Mouse (Mus musculus) right cerebral cortex, adult 18-20 months (tissue): ENCODE measurements at regions not wholly inside any gene's neighbourhood (a gene's known extent, or its start where the extent isn't known, plus 50 kb on each side); places are given as distances from the start of the nearest gene placed in this dataset.

Experiments
- DNase-seq: peaks from one replicate; pipeline ENCODE4 v3.0.0; 2022; ENCODE audit warnings: mixed read lengths

GRCm38 (mm10) chr4:125265065-125265464, 137.4 kb upstream of the Zc3h12a start:
- no peak for DNase-seq

- peak; percentile 24 for DNase-seq
Observed at GRCm38 (mm10) chr4:125261547-125261946, 133.9 kb upstream of the Zc3h12a start.

DNA sequence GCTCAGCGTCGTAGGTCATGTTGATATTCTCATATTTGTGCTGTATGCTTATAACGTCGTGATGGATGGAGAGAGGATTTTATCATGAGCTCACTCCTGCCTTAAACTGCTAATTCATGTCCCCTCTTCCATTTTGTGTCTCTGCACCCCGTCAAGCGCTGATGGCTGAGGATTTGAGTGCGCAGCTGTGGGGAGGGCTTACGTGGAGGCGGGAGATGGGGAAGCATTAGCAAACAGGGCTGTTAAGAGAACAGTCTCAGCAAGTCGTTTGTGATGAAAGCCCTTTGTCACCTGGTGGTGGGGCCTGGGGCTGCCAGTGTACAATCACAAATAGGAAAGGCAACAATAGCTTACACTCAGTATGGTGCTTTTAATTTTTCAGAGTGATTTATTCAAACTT, 131.7 kb upstream of the Zc3h12a start:
- no peak for DNase-seq

- peak; percentile 34 for DNase-seq
Observed at GRCm38 (mm10) chr4:125257916-125258315, 130.3 kb upstream of the Zc3h12a start.

DNA sequence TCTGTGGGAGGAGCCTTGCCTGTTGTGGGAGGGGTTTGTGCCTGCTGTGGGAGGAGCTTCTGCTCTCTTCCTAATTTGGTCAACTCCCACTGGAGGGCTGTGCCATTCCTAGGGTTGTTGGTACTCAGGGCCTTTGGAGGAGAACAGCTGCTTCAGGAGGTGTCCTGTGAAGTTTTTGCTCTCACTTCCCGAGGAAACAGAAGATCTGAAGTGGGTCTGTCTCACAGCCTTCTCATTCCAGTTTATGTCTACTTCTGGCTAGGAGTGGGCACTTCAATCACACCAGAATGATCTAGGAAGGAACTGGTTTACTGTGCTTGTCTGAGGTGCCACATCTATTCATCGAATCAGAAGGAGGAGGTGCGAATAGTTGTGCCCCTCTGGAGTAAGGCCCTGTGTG, 125.5 kb upstream of the Zc3h12a start:
- no peak for DNase-seq

GRCm38 (mm10) chr4:125252228-125252627, 124.6 kb upstream of the Zc3h12a start:
- DNase-seq: no peak

- DNase-seq: peak; percentile 26
Observed at GRCm38 (mm10) chr4:125249061-125249460, 121.4 kb upstream of the Zc3h12a start.

DNA sequence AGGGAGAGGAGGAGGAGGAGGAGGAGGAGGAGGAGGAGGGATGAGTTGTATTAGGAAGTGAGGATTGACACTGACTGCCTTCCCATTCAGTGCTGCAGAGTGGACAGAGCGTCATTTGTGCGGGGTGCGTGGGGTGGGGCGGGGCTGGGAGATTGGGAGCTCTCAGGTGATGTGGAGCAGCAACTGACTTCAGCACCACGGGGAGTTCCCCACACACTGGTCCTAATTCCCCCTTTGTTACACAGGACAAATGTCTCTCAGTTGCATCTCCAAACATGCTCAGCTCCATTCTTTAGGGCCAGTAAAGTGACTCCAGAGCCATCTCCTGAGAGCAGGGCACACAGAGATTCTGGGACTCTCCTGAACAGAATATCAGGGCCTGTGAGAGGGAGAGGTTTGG, 118.5 kb upstream of the Zc3h12a start:
- no peak for DNase-seq

GRCm38 (mm10) chr4:125242512-125242911, 114.9 kb upstream of the Zc3h12a start:
- DNase-seq: no peak

DNA sequence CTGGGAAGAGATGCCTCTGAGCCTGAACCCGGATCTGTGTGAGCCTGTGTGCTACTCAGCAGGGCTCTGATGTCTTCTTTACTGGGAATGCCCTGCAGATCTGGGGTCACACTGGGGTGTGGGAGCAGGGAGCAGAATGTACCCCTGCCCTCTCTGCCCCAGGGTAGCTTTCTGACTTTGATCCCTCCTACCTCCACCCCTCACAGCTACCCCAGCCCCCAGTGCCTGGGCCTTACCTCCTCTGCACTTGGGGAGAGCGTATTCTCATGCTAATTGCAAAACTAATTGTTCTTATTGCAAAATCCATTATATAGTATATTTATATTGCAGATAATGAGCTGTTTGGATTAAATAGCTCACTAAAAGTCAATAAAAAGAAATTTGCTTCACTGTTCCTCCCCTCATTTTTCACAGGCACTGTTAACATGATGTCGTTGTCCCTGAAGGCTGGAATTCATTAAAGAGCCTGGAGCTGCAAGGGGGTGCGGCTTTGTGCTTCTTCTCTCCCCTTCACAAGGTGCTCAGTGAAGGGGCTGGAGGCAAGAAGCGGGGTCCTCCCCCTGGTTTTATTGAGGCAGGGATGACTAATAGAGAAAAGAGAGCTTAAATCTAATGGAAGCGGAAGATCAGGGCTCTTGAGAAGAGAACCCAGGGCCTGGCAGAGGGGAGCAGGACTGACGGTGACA, 114.1 kb upstream of the Zc3h12a start:
- DNase-seq: no peak

DNA sequence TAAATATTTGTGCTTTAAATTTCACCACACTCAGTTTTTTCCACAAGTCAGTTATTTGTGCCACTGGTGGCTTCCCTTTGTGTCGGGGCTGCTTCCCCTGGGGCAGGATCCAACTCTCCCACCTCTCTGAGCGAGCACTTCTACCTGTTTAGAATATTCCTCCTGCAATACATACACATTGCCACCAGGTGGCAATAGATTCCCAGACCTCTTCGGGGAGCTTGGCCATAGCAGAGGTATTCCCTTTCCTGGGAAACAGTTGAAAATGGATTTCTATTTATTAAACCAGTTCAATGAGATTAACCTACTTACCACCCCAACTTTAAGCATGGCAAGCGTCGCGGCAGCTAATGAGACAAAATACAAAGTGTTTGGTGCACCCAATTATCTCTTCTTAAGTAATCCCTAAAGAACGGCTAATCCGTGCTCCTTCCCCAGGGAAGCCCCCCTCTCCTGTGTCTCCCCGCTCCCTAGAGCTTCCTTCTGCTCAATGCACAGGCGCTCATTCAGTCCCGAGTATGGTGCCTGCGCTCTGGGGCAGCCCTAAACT, 104.1 kb upstream of the Zc3h12a start:
- peak; percentile 43 for DNase-seq

DNA sequence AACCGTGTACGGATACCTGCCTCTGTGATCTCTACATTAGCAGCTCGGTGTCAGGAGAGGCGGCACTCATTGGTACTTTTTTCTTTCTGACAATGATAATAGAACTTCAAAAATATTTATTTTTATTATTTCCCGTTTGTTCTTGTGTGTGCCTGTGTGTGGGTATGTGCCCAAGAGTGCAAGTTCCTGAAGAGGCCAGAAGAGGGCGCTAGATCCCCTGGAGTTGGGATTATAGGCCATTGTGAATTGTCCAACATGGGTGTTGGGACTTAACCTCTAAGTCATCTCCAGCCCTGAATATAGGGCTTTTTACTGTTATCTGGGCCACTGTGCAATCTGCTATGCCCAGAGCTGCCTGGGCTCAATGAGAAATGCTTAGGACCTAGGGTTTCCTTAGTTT, 99.6 kb upstream of the Zc3h12a start:
- DNase-seq: no peak

- no peak for DNase-seq
Observed at GRCm38 (mm10) chr4:125222922-125223321, 95.3 kb upstream of the Zc3h12a start.

GRCm38 (mm10) chr4:125220314-125220713, 92.7 kb upstream of the Zc3h12a start:
- DNase-seq: no peak

GRCm38 (mm10) chr4:125219209-125219608, 91.6 kb upstream of the Zc3h12a start:
- DNase-seq: no peak

DNA sequence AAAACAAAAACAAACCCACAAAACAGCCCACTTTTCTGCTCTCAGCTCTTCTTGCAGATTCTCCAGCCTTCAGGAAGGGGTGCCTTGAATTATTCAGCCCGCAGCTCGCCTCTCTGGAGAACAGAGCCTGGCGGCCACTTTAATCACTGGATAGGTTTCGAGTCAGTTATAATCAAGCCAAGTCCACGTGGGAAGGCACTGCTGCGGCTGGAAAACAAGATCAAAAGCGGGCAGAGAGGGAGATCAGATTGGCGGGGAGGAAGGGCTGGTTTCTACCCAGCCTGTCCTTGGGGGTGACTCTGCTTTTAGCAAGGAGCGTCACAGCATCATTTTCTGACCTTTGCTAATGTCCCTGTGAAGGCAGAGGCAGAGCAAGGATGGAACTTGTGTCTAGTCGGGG, 86.7 kb upstream of the Zc3h12a start:
- no peak for DNase-seq

GRCm38 (mm10) chr4:125212176-125212530, 84.5 kb upstream of the Zc3h12a start:
- DNase-seq: no peak

DNA sequence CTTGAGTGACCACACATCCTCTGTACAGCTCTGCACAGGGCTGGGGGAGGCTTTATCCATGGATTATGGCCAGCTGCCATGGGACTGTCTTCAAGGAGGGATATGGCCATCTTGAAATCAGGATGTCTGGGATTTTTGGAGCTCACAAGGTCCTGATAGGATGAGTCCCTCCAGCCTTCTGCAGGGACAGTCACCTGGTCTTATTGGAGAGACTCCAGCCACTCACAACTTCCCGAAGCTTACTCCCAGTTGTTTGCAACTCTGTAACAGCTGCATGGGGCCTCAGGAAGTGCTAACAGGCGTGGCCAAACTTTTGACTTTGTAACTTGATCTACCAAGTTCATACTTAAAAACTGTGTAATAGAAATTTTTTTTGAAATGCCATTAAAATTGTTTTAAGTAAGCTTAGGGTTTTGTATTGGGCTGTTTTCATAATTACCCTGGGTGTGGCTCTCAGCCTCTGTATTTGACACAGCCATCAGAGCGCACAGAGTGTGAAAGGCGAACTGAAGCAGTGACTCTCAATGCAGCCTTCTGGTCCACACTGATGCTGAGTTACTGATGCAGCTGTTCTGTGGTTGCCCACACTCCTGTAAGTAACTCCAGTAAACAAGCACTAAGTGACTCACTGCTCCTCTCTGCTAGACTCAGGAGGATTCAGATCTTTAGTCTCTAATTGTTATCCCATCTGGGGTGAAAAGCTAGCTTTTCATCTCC, 84.0 kb upstream of the Zc3h12a start:
- no peak for DNase-seq

- no peak for DNase-seq
Observed at GRCm38 (mm10) chr4:125210719-125211118, 83.1 kb upstream of the Zc3h12a start.

GRCm38 (mm10) chr4:125208136-125208915, 80.7 kb upstream of the Zc3h12a start:
- DNase-seq: no peak

DNA sequence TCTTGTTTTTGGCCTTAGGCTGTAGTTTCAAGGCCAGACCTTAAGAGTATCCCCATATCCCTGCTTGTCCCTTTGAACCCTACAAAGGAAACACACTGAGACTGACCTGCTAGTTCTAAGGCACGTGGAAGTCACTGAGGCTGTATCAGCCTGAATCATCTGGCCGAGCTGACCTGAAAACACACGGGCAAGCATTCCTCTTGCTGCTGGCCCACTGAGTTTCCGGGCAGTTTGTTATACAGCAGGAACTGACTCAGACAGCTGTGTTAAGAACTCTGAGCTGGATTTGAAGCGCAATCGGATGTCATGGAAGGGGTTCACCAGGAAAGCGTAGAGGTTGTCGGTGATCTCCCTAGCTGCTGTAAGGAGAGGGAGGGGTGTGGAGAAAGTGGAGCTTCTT, 75.9 kb upstream of the Zc3h12a start:
- no peak for DNase-seq

DNA sequence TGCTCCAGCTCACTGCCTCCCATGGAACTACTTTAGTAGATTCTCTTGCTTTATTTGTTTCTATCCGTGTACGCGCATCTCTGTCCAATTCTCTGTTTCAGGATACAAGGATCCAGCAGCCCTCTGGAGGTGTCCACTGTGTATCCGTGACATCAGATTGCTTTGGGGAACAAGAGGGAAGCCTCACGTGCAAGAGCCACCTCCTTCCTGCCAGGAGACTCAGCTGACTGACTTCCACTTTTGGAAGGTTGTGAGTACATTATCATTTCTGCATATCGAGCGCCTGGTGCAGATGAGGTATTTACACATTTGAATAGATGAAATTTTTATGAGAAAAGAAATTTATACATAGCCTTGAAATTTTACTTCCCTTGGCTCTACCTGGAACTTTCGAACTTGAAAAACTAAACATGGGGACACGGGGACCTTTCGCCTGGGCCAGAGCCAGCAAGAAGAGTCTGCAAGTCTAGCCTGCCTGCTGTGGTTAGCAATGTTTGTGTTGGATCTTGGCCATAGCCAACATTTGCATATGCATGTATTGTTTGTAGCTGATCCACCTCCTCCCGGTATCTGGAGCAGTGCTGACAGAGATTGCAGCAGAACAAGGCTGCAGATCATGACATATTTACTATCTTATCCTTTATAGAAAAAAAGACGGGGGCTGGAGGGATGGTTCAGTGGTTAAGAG, 74.1 kb upstream of the Zc3h12a start:
- DNase-seq: no peak

DNA sequence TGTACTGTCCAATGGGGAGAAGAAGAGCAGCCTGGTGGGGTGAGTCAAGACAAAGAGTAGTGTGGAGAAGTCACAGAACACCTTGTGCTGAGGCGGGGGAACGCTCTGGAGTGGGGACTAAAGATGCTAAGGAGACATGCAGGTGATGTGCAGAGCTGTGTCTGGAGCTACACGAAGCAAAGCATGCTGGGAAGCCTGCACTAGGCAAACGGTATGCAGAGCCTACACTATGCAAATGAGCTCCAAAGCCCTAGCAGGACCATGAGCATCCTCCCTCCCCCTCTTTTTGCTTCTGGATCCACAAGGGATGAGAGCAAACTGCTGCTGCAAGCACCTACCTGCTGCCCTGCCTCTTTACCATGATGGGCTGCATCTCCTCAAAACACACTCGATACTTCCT, 73.1 kb upstream of the Zc3h12a start:
- peak; percentile 62 for DNase-seq
